Comparison of ENCODE assay signal across 9 mouse cellular contexts in the genomic region with DNA sequence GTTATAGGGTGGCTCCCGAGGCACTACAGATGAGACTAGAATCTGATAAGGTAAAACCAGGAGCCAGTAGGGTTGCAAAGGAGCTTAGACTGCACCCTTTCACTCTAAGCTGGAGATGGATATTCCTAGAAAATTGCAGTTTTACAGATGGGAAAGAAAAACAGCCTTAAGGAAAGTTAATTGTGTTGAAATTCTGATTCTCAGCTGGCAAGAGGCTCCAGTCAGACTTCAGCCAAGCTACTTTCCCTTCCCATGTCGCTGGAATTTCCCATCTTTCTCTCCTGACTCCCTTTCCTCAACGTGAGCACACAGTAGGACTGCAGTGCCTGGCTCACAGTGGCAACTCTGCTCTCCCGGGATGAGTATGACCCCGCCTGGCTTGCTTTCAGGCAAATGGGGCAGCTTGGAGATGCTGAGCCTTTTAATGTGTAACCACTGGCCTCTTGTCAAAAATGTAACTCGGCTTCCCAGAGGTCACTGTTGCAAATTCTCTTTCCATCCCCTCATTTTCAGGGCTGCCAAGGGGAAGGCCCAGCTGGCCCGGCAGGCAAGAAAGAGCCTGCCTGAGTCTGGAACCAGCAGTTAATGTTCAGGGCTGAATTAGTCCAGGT. TPM values are rescaled to one million over a fixed set of nuclear protein-coding genes. Genes with fewer than 3 reads are reported as not detected.
DNase-seq lines count a peak whose midpoint lies in the region; ATAC-seq lines count a peak whose summit lies in the region.
"Had no signal": no experiment of that assay in that cellular context is flagged by ENCODE, and none has a peak within 500 bp of the region (broad histone marks: within the 10 kb centered on the region; RNA-seq: fewer than 3 reads in every experiment).

No protein-coding gene starts in this region.

- no peak overlapping the region for H3K4me2 ChIP-seq in midbrain, embryonic 11.5 days
- H3K4me2 ChIP-seq in kidney, embryonic 15.5 days = no peak overlapping the region
- H3K4me2 ChIP-seq: heart, embryonic 15.5 days; limb, embryonic 13.5 days had no signal

- H3K27ac ChIP-seq in midbrain, embryonic 11.5 days (ENCODE audit: low read depth, low read length) = no peak overlapping the region
- H3K27ac ChIP-seq in midbrain, embryonic 10.5 days (replicated peaks) = no peak overlapping the region
- H3K27ac ChIP-seq in kidney, embryonic 15.5 days = 0 out of 2 replicates have a peak overlapping the region, but pooled peaks have one; percentile 5
- H3K27ac ChIP-seq: heart, embryonic 15.5 days; limb, embryonic 13.5 days had no signal

- intact Hi-C loops in left cerebral cortex, postnatal 14 days (cut with DNase I) = no loop called here

- no peak for ATAC-seq in midbrain, embryonic 11.5 days (ENCODE audit: low FRiP score)
- ATAC-seq in kidney, embryonic 15.5 days (replicated peaks; ENCODE audit: low FRiP score) = no peak

- no peaks in the 10 kb centered on the region for H3K27me3 ChIP-seq in midbrain, embryonic 11.5 days (ENCODE audit: control insufficient read depth, insufficient read depth, low read length)
- no peaks in the 10 kb centered on the region for H3K27me3 ChIP-seq in midbrain, embryonic 10.5 days (ENCODE audit: low read depth, poor library complexity, severe bottlenecking)
- H3K27me3 ChIP-seq in kidney, embryonic 15.5 days = no peaks in the 10 kb centered on the region
- H3K27me3 ChIP-seq: heart, embryonic 15.5 days; limb, embryonic 13.5 days had no signal

- peak; percentile 69 for DNase-seq in midbrain, embryonic 11.5 days (ENCODE audit: low spot score, missing footprints)
- no peak for DNase-seq in midbrain, embryonic 10.5 days (ENCODE audit: low spot score)
- peak; percentile 51 for DNase-seq in gastrocnemius, postnatal 10 days
- DNase-seq in skeletal muscle tissue, adult 2 months (ENCODE audit: low read depth, low spot score) = peak; percentile 73
- DNase-seq in retina, postnatal 1 day = no peak
- DNase-seq in left cerebral cortex, postnatal 14 days (ENCODE audit: low spot score in 2 of 2) = no peak

- H3K4me1 ChIP-seq in midbrain, embryonic 11.5 days (ENCODE audit: control insufficient read depth, insufficient read depth, low read length) = no peaks in the 10 kb centered on the region
- no peaks in the 10 kb centered on the region for H3K4me1 ChIP-seq in midbrain, embryonic 10.5 days
- peaks cover 12% of the 10 kb centered on the region for H3K4me1 ChIP-seq in kidney, embryonic 15.5 days
- H3K4me1 ChIP-seq: heart, embryonic 15.5 days; limb, embryonic 13.5 days had no signal

- WGBS in midbrain, embryonic 11.5 days = 67% methylated on average over 7 of the region's 7 CpGs
- 68% methylated on average over 7 of the region's 7 CpGs for WGBS in midbrain, embryonic 10.5 days
- 50% methylated on average over 7 of the region's 7 CpGs for WGBS in kidney, embryonic 15.5 days

- no peak overlapping the region for H3K4me3 ChIP-seq in midbrain, embryonic 11.5 days (ENCODE audit: low read depth, low read length)
- no peak overlapping the region for H3K4me3 ChIP-seq in midbrain, embryonic 10.5 days
- no peak overlapping the region for H3K4me3 ChIP-seq in kidney, embryonic 15.5 days (replicated peaks)
- H3K4me3 ChIP-seq: heart, embryonic 15.5 days; limb, embryonic 13.5 days had no signal

- H3K9ac ChIP-seq in midbrain, embryonic 11.5 days (ENCODE audit: low read length) = no peak overlapping the region
- H3K9ac ChIP-seq in kidney, embryonic 15.5 days = no peak overlapping the region
- H3K9ac ChIP-seq: heart, embryonic 15.5 days; limb, embryonic 13.5 days had no signal

- H3K36me3 ChIP-seq in midbrain, embryonic 11.5 days (ENCODE audit: control insufficient read depth, insufficient read depth, low read length) = no peaks in the 10 kb centered on the region
- H3K36me3 ChIP-seq in midbrain, embryonic 10.5 days = no peaks in the 10 kb centered on the region
- H3K36me3 ChIP-seq in kidney, embryonic 15.5 days = no peaks in the 10 kb centered on the region
- H3K36me3 ChIP-seq: heart, embryonic 15.5 days; limb, embryonic 13.5 days had no signal

- H3K9me3 ChIP-seq in midbrain, embryonic 11.5 days (ENCODE audit: control insufficient read depth, low read length) = no peaks in the 10 kb centered on the region
- no peaks in the 10 kb centered on the region for H3K9me3 ChIP-seq in midbrain, embryonic 10.5 days (replicated peaks)
- H3K9me3 ChIP-seq in kidney, embryonic 15.5 days (replicated peaks) = no peaks in the 10 kb centered on the region
- H3K9me3 ChIP-seq: heart, embryonic 15.5 days had no signal

RNA-seq across cellular contexts. Expression of a gene that starts 6.9 kb away (rescaled TPM):
- polyA plus RNA-seq in midbrain, embryonic 11.5 days (2014; fragmentation: Nextera tagmentation; extraction: Ambion mirVana) = 3.3 and 4.8 TPM in 2 replicates
- polyA plus RNA-seq in midbrain, embryonic 10.5 days (2016; fragmentation: Nextera tagmentation; extraction: Ambion mirVana) = 4.2 and 4.6 TPM in 2 replicates
- 10 to 100 TPM; 13.2 to 21.0 TPM for total RNA-seq in gastrocnemius, postnatal 10 days (2021)
- polyA plus RNA-seq in kidney, embryonic 15.5 days (2015; fragmentation: Nextera tagmentation; extraction: Ambion mirVana) = 10.0 and 10.5 TPM in 2 replicates
- 1 to 10 TPM; 3.2 to 4.5 TPM for total RNA-seq in left cerebral cortex, postnatal 14 days (2021)

Comparison
In these comparisons a context has a peak if more than half of its experiments do, and no peak if none do; other contexts are left out.
1. DNase-seq: peak in midbrain, embryonic 11.5 days (single experiment), gastrocnemius, postnatal 10 days (single experiment) and skeletal muscle tissue, adult 2 months (single experiment); none in midbrain, embryonic 10.5 days (single experiment), retina, postnatal 1 day (single experiment) and left cerebral cortex, postnatal 14 days (0 of 2).